Comparison of ENCODE assay signal across 16 mouse cellular contexts in genomic region chr9:107650225-107650624, GRCm38 (mm10). TPM values are rescaled to one million over a fixed set of nuclear protein-coding genes. Genes with fewer than 3 reads are reported as not detected.
DNase-seq lines count a peak whose midpoint lies in the region; ATAC-seq and TF ChIP-seq lines count a peak whose summit lies in the region.
"Had no signal": no experiment of that assay in that cellular context is flagged by ENCODE, and none has a peak within 500 bp of the region (broad histone marks: within the 10 kb centered on the region; RNA-seq: fewer than 3 reads in every experiment).

No protein-coding gene starts in this region.

- no peak for TF ChIP-seq CTCF in hindbrain, postnatal 0 days (IDR thresholded peaks at IDR 0.05; ENCODE audit: low read depth)
- no peak for TF ChIP-seq CTCF in midbrain, postnatal 0 days (IDR thresholded peaks at IDR 0.05)

- H3K4me2 ChIP-seq in midbrain, embryonic 11.5 days = no peak overlapping the region
- H3K4me2 ChIP-seq in forebrain, embryonic 14.5 days (ENCODE audit: low read length) = no peak overlapping the region
- no peak overlapping the region for H3K4me2 ChIP-seq in hindbrain, postnatal 0 days (ENCODE audit: low read depth, low read length)
- no peak overlapping the region for H3K4me2 ChIP-seq in midbrain, postnatal 0 days (ENCODE audit: low read depth, low read length, poor library complexity, severe bottlenecking)
- H3K4me2 ChIP-seq: heart, embryonic 12.5 days; liver, embryonic 12.5 days; stomach, embryonic 15.5 days had no signal

- H3K27ac ChIP-seq in midbrain, embryonic 10.5 days (replicated peaks) = peak overlapping the region; percentile 10; the same call in 1 of the 2 replicates
- H3K27ac ChIP-seq in midbrain, embryonic 11.5 days (ENCODE audit: low read depth, low read length) = no peak overlapping the region
- peak overlapping the region; percentile 74 for H3K27ac ChIP-seq in forebrain, embryonic 14.5 days (ENCODE audit: low read depth, low read length)
- H3K27ac ChIP-seq in hindbrain, postnatal 0 days = peak overlapping the region; percentile 75
- H3K27ac ChIP-seq in midbrain, postnatal 0 days (ENCODE audit: low read depth, low read length) = peak overlapping the region; percentile 62
- H3K27ac ChIP-seq: kidney, postnatal 0 days; liver, embryonic 12.5 days; stomach, embryonic 15.5 days had no signal

- H3K27me3 ChIP-seq in midbrain, embryonic 10.5 days (ENCODE audit: low read depth, poor library complexity, severe bottlenecking) = 0 out of 2 replicates have a peak, but pooled peaks cover 1% of the 10 kb centered on the region
- no peaks in the 10 kb centered on the region for H3K27me3 ChIP-seq in midbrain, embryonic 11.5 days (ENCODE audit: control insufficient read depth, insufficient read depth, low read length)
- H3K27me3 ChIP-seq in forebrain, embryonic 14.5 days (replicated peaks; ENCODE audit: control insufficient read depth, insufficient read depth, low read length) = no peaks in the 10 kb centered on the region
- no peaks in the 10 kb centered on the region for H3K27me3 ChIP-seq in hindbrain, postnatal 0 days (ENCODE audit: insufficient read depth, low read length)
- no peaks in the 10 kb centered on the region for H3K27me3 ChIP-seq in midbrain, postnatal 0 days (ENCODE audit: insufficient read depth, low read length)
- H3K27me3 ChIP-seq: heart, embryonic 12.5 days; stomach, embryonic 15.5 days had no signal

- no peak for DNase-seq in midbrain, embryonic 10.5 days (ENCODE audit: low spot score)
- DNase-seq in midbrain, embryonic 11.5 days (ENCODE audit: low spot score, missing footprints) = no peak
- no peak for DNase-seq in forebrain, embryonic 14.5 days (ENCODE audit: low spot score)
- peak; percentile 53 for DNase-seq in hindbrain, postnatal 0 days (ENCODE audit: low spot score)
- no peak for DNase-seq in midbrain, postnatal 0 days (ENCODE audit: low spot score)
- no peak for DNase-seq in thymus, postnatal 4 days
- DNase-seq in retina, embryonic 14.5 days (ENCODE audit: low spot score) = no peak
- DNase-seq: adrenal gland, postnatal 14 days; gastrocnemius, postnatal 10 days had no signal

- H3K4me1 ChIP-seq in midbrain, embryonic 10.5 days = peaks cover 25% of the 10 kb centered on the region
- peaks cover 3% of the 10 kb centered on the region; the same call in 1 of the 2 replicates for H3K4me1 ChIP-seq in midbrain, embryonic 11.5 days (ENCODE audit: control insufficient read depth, insufficient read depth, low read length)
- H3K4me1 ChIP-seq in forebrain, embryonic 14.5 days (ENCODE audit: control insufficient read depth, insufficient read depth, low read length) = peaks cover 23% of the 10 kb centered on the region
- peaks cover 12% of the 10 kb centered on the region; the same call in 1 of the 2 replicates for H3K4me1 ChIP-seq in hindbrain, postnatal 0 days (ENCODE audit: insufficient read depth, low read length)
- H3K4me1 ChIP-seq in midbrain, postnatal 0 days (ENCODE audit: insufficient read depth, low read length) = peaks cover 3% of the 10 kb centered on the region; the same call in 1 of the 2 replicates

- H3K36me3 ChIP-seq in midbrain, embryonic 10.5 days = no peaks in the 10 kb centered on the region
- H3K36me3 ChIP-seq in midbrain, embryonic 11.5 days (ENCODE audit: control insufficient read depth, insufficient read depth, low read length) = no peaks in the 10 kb centered on the region
- H3K36me3 ChIP-seq in forebrain, embryonic 14.5 days (ENCODE audit: control insufficient read depth, insufficient read depth, low read length) = no peaks in the 10 kb centered on the region
- no peaks in the 10 kb centered on the region; the same call in 1 of the 2 replicates for H3K36me3 ChIP-seq in hindbrain, postnatal 0 days (ENCODE audit: insufficient read depth, low read length)
- H3K36me3 ChIP-seq in midbrain, postnatal 0 days (ENCODE audit: insufficient read depth, low read length) = no peaks in the 10 kb centered on the region
- H3K36me3 ChIP-seq: heart, embryonic 12.5 days; liver, embryonic 12.5 days; stomach, embryonic 15.5 days had no signal

- H3K9me3 ChIP-seq in midbrain, embryonic 10.5 days (replicated peaks) = no peaks in the 10 kb centered on the region
- H3K9me3 ChIP-seq in midbrain, embryonic 11.5 days (ENCODE audit: control insufficient read depth, low read length) = no peaks in the 10 kb centered on the region
- H3K9me3 ChIP-seq in forebrain, embryonic 14.5 days (replicated peaks; ENCODE audit: control insufficient read depth, low read length) = no peaks in the 10 kb centered on the region
- no peaks in the 10 kb centered on the region for H3K9me3 ChIP-seq in hindbrain, postnatal 0 days (ENCODE audit: low read length)
- no peaks in the 10 kb centered on the region for H3K9me3 ChIP-seq in midbrain, postnatal 0 days (ENCODE audit: low read length)
- H3K9me3 ChIP-seq: heart, embryonic 12.5 days; liver, embryonic 12.5 days; stomach, embryonic 15.5 days had no signal

- no peak overlapping the region for H3K9ac ChIP-seq in midbrain, embryonic 11.5 days (ENCODE audit: low read length)
- H3K9ac ChIP-seq in forebrain, embryonic 14.5 days (ENCODE audit: low read length) = no peak overlapping the region
- H3K9ac ChIP-seq in hindbrain, postnatal 0 days (replicated peaks; ENCODE audit: low read length) = no peak overlapping the region
- H3K9ac ChIP-seq in midbrain, postnatal 0 days (replicated peaks; ENCODE audit: low read length, poor library complexity, severe bottlenecking) = no peak overlapping the region
- H3K9ac ChIP-seq: heart, embryonic 12.5 days; liver, embryonic 12.5 days; stomach, embryonic 15.5 days had no signal

- no peak overlapping the region for H3K4me3 ChIP-seq in midbrain, embryonic 10.5 days
- H3K4me3 ChIP-seq in midbrain, embryonic 11.5 days (ENCODE audit: low read depth, low read length) = no peak overlapping the region
- no peak overlapping the region for H3K4me3 ChIP-seq in forebrain, embryonic 14.5 days (ENCODE audit: low read depth, low read length)
- no peak overlapping the region for H3K4me3 ChIP-seq in hindbrain, postnatal 0 days (ENCODE audit: low read length)
- H3K4me3 ChIP-seq in midbrain, postnatal 0 days (ENCODE audit: low read depth, low read length) = no peak overlapping the region
- H3K4me3 ChIP-seq: erythroblast, embryonic 14.5 days; heart, embryonic 12.5 days; liver, embryonic 12.5 days; stomach, embryonic 15.5 days had no signal

- WGBS in midbrain, embryonic 10.5 days = 83% methylated on average over 7 of the region's 7 CpGs
- WGBS in midbrain, embryonic 11.5 days = 74% methylated on average over 7 of the region's 7 CpGs
- WGBS in forebrain, embryonic 14.5 days = 53% methylated on average over 7 of the region's 7 CpGs
- 55% methylated on average over 7 of the region's 7 CpGs for WGBS in hindbrain, postnatal 0 days
- WGBS in midbrain, postnatal 0 days = 55% methylated on average over 7 of the region's 7 CpGs

- ATAC-seq in midbrain, embryonic 11.5 days (ENCODE audit: low FRiP score) = no peak
- ATAC-seq in forebrain, embryonic 14.5 days = no peak
- ATAC-seq in hindbrain, postnatal 0 days = peak; percentile 83
- ATAC-seq in midbrain, postnatal 0 days (ENCODE audit: low FRiP score) = peak; percentile 75
- ATAC-seq: liver, embryonic 12.5 days; lung, postnatal 0 days had no signal

RNA-seq across cellular contexts. Expression of gene Gnai2, which starts 15.1 kb away (rescaled TPM):
- polyA plus RNA-seq in midbrain, embryonic 10.5 days (2016; fragmentation: Nextera tagmentation; extraction: Ambion mirVana) = 629 and 656 TPM in 2 replicates
- 578 and 581 TPM in 2 replicates for polyA plus RNA-seq in midbrain, embryonic 11.5 days (2014; fragmentation: Nextera tagmentation; extraction: Ambion mirVana)
- 371 and 423 TPM in 2 replicates for polyA plus RNA-seq in forebrain, embryonic 14.5 days (2014; fragmentation: Nextera tagmentation; extraction: Ambion mirVana)
- 334 and 369 TPM in 2 replicates for total RNA-seq in hindbrain, postnatal 0 days (2014; rRNA removed)
- 275 and 287 TPM in 2 replicates for polyA plus RNA-seq in hindbrain, postnatal 0 days (2015; fragmentation: Nextera tagmentation; extraction: Ambion mirVana)
- 224 and 241 TPM in 2 replicates for total RNA-seq in midbrain, postnatal 0 days (2014; rRNA removed)
- polyA plus RNA-seq in midbrain, postnatal 0 days (2015; fragmentation: Nextera tagmentation; extraction: Ambion mirVana) = 260 and 264 TPM in 2 replicates

RNA-seq across cellular contexts. Expression of gene Slc38a3, which starts 19.1 kb away (rescaled TPM):
- polyA plus RNA-seq in midbrain, embryonic 10.5 days (2016; fragmentation: Nextera tagmentation; extraction: Ambion mirVana) = 9.3 and 11.6 TPM in 2 replicates
- 11.2 and 11.7 TPM in 2 replicates for polyA plus RNA-seq in midbrain, embryonic 11.5 days (2014; fragmentation: Nextera tagmentation; extraction: Ambion mirVana)
- polyA plus RNA-seq in forebrain, embryonic 14.5 days (2014; fragmentation: Nextera tagmentation; extraction: Ambion mirVana) = 32.8 and 32.9 TPM in 2 replicates
- total RNA-seq in hindbrain, postnatal 0 days (2014; rRNA removed) = 102 and 134 TPM in 2 replicates
- polyA plus RNA-seq in hindbrain, postnatal 0 days (2015; fragmentation: Nextera tagmentation; extraction: Ambion mirVana) = 52.1 and 54.5 TPM in 2 replicates
- 70.0 and 94.5 TPM in 2 replicates for total RNA-seq in midbrain, postnatal 0 days (2014; rRNA removed)
- polyA plus RNA-seq in midbrain, postnatal 0 days (2015; fragmentation: Nextera tagmentation; extraction: Ambion mirVana) = 37.6 and 44.6 TPM in 2 replicates

RNA-seq across cellular contexts. Expression of gene Gnat1, which starts 29.3 kb away (rescaled TPM):
- polyA plus RNA-seq in midbrain, embryonic 10.5 days (2016; fragmentation: Nextera tagmentation; extraction: Ambion mirVana) = 3.2 and 3.6 TPM in 2 replicates
- 1.1 and 1.4 TPM in 2 replicates for polyA plus RNA-seq in midbrain, embryonic 11.5 days (2014; fragmentation: Nextera tagmentation; extraction: Ambion mirVana)
- 0.28 and 0.66 TPM in 2 replicates for polyA plus RNA-seq in forebrain, embryonic 14.5 days (2014; fragmentation: Nextera tagmentation; extraction: Ambion mirVana)
- 0.52 TPM in 1 of 2 replicates, not detected in the other for total RNA-seq in hindbrain, postnatal 0 days (2014; rRNA removed)
- polyA plus RNA-seq in hindbrain, postnatal 0 days (2015; fragmentation: Nextera tagmentation; extraction: Ambion mirVana) = 2.4 and 2.7 TPM in 2 replicates
- 0.52 and 0.55 TPM in 2 replicates for total RNA-seq in midbrain, postnatal 0 days (2014; rRNA removed)
- polyA plus RNA-seq in midbrain, postnatal 0 days (2015; fragmentation: Nextera tagmentation; extraction: Ambion mirVana) = 2.3 and 2.6 TPM in 2 replicates
- total RNA-seq: gastrocnemius, postnatal 10 days; layer of hippocampus, postnatal 25 days had no signal
- polyA plus RNA-seq: erythroblast, embryonic 14.5 days had no signal

RNA-seq across cellular contexts. Expression of gene Sema3b, which starts 41.2 kb away (rescaled TPM):
- polyA plus RNA-seq in midbrain, embryonic 10.5 days (2016; fragmentation: Nextera tagmentation; extraction: Ambion mirVana) = 1.8 and 3.2 TPM in 2 replicates
- polyA plus RNA-seq in midbrain, embryonic 11.5 days (2014; fragmentation: Nextera tagmentation; extraction: Ambion mirVana) = 1.3 and 2.1 TPM in 2 replicates
- polyA plus RNA-seq in forebrain, embryonic 14.5 days (2014; fragmentation: Nextera tagmentation; extraction: Ambion mirVana) = 0.85 and 1.3 TPM in 2 replicates
- total RNA-seq in hindbrain, postnatal 0 days (2014; rRNA removed) = 11.2 and 14.6 TPM in 2 replicates
- 8.3 and 9.0 TPM in 2 replicates for polyA plus RNA-seq in hindbrain, postnatal 0 days (2015; fragmentation: Nextera tagmentation; extraction: Ambion mirVana)
- 5.7 and 16.7 TPM in 2 replicates for total RNA-seq in midbrain, postnatal 0 days (2014; rRNA removed)
- 4.0 and 5.1 TPM in 2 replicates for polyA plus RNA-seq in midbrain, postnatal 0 days (2015; fragmentation: Nextera tagmentation; extraction: Ambion mirVana)
- polyA plus RNA-seq: erythroblast, embryonic 14.5 days had no signal

Comparison
In these comparisons a context has a peak if more than half of its experiments do, and no peak if none do; other contexts are left out.
1. ATAC-seq: peak in hindbrain, postnatal 0 days (single experiment) and midbrain, postnatal 0 days (single experiment); none in midbrain, embryonic 11.5 days (single experiment) and forebrain, embryonic 14.5 days (single experiment).